Mouse (Mus musculus) granulocyte monocyte progenitor cell, adult 5-6 weeks (primary cell): ENCODE data around the gene Crabp2. TPM values are rescaled to one million over a fixed set of nuclear protein-coding genes. Genes with fewer than 3 reads are reported as not detected.
A peak's percentile ranks its signal among the peaks of the same experiment; 100 is the strongest.

ENCODE experiments used
- ATAC-seq: replicated peaks from 2 replicates; pipeline ENCODE4 v1.8.0; 2016; ENCODE audit warnings: mild to moderate bottlenecking, moderate TSS enrichment, inconsistent platforms; ENCODE audit not compliant: poor library complexity, severe bottlenecking
- total RNA-seq, 2 experiments: library from RNA; stranded (forward) in 1 of 2; stranded (reverse) in 1 of 2; fragments of 200-712, 200-1000 nt in 1 of 2; fragments of >200 nt in 1 of 2; fragmentation: Nextera tagmentation in 1 of 2; gene quantifications; 2 replicates each; pipeline ENCODE4 v1.2.3; 2014 to 2017

Crabp2 gene
- total RNA-seq, 2 experiments from 2014 or later: not detected

DNA sequence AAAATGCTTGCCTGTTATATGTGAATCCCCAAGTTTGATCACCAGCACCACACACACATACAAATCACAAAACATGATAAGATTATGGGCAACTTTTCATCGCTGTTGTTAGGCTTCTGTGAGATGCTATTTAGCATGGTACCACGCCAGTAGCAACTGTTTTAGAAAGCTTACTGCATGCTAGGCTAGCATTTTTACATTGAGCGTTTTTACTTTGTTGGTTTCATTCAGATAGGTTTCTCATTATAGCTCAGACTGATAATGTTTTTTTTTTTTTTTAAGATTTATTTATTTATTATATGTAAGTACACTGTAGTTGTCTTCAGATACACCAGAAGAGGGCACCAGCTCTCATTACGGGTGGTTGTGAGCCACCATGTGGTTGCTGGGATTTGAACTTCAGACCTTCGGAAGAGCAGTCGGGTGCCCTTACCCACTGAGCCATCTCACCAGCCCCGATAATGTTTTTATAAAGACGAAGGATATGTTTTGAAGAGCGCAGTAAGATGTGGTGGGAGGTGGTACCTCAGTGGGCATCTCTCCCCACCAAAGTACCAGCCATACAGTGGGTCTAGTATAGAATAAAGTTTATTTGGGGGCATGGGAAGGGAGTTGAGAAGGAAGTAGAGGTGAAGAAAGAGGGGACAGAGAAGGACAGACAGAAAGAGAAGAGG is 28.1 kb upstream of the Crabp2 start:
- ATAC-seq: no peak

DNA sequence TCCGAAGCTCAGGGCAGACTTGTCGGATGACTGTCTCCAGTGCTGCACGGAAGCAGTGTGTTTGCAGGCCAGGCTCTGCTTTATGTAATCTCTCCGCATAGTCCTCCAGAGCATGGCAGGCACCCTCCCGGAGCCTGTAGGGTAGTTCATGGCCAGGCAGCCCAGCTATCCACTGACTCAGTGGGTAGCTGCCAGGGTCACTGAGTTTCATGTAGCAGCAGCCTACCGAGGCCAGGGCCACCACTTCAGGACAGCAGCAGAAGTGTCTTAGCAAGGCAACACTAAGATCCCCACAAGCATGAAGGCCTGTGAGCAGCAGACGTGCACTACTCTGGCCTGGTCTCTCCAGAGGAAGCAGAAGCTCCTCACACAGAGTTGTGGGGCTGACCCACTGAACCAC is 23.5 kb upstream of the Crabp2 start:
- no peak for ATAC-seq

DNA sequence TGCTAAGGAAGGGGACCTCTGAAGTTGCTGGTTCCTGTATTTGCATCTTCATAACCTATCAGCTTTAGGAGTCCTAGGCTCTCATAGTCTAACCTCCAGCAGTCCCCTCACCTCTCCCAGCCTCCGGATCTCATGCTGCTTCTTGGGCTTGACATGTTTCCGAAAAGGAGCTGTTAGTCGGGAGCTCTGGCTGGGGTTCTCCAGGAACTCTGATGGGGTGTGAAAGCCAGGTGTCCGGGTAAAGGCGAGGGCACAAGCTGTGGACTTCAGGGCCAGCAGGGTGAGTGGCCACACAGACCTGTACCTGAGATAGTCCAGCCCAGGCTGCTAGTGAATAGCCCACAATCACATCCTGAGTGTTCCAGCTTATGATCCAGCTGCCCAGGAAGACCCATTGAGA is 21.0 kb upstream of the Crabp2 start:
- no peak for ATAC-seq

DNA sequence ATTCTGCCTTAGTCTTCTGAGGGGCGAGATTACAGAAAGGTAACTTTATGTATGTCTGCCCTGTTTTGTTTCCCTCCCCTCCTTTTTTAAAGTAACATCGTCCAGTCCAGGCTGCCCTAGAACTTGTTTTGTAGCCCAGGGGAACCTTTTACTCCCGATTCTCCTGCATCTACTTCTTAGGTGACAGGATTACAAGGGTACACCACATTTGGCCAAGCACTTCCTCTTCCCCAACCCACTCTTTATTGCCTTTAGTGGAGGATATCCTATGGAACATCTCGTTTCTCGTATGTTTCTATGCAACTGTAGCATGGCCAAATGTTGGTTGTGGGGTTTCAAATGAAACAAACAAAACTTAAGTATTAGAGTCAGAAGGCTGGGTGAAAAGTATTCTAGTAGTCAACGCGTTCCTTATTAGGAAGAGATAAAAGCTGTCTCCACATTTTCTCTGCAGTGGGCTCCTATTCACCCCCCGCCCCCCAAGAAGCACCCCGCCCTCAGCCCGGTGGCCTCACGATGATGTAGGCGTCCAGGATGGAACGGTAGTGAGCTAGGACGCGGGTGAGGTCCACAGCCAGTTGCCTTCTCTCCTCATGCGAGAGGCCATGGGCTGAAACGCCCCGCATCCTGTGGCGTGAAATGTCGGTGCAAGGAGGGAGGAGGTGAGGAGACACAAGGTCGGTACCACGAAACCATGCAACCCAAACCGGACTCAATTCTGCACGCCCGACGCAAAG is 19.0 kb upstream of the Crabp2 start:
- peak; percentile 42 for ATAC-seq

DNA sequence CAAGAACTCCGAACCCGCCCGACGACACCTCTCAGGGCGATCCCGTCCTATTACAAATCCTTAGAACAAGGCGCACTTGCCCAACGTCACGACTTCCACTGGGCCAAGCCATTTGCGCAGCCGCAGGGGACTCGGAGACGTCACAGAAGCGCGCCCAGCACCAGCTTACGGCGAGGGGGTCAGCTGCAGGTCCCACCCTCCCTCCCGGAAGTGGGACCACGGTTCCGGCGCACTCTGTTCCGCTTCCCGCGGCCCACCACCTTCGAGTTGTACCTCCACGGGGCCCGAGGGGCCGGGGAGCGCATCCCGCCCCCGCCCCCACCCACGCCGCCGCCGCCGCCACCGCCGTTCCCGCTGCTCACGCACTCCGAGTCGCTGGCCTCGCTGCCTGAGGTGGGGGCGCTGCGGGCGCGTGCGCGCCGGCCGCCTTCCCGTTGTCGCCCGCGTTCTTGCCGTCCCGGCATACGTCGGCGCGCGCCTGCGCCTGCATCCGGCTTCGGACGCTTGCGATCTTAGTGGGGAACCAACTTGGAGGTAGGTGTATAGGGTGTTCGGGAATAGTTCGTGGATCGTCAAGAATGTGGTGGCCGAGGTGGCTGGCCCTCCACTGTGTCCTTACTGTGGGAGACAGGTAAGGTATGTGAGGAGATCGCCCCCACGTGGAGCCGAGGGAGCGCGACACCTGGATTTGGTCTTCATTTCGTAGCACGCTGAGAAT is 18.2 kb upstream of the Crabp2 start, which contains the start of the genes Isg20l2 and Rrnad1:
Gene Isg20l2, plus strand, starts transcription at position 237 of the 718 bp plus-strand sequence.
Gene Rrnad1, minus strand, starts transcription at position 640 of the 718 bp plus-strand sequence.
- ATAC-seq: peak; percentile 94

DNA sequence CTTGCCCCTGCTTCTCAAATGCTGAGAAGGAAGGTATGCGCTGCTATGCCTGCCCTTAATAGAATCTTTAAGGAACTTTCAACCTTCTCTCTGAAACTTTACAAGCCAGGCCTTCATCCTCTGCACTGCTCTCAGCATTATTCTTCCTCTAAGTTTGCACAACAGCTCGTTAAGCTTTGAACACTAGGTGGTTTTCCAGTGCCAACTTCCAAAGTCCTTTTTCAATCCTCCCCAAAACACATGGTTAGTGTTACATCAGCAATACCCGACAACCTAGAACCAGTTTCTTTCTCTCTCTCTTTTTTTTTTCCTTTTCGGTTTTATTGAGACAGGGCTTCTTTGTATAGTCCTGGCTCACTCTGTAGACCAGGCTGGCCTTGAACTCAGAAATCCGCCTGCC is 14.4 kb upstream of the Crabp2 start:
- ATAC-seq: no peak

DNA sequence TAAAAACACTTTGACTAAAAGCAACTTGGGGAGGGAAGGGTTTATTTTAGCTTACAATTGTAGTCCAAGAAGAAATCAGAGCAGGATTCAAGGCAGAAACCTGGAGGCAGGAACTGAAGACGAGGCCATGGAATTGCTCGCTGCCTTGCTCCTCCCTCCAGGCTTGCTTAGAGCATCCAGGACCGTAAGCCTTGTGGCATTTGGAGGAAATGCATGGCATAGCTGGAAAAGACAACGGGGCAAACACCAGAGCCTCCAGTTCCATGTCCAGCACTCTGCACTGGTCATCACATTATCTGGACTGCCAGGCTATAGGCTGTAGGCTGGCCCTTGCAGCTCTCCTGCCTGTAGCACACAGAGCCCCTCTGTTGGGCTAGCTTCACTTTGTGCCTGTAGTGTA is 14.0 kb upstream of the Crabp2 start:
- no peak for ATAC-seq

DNA sequence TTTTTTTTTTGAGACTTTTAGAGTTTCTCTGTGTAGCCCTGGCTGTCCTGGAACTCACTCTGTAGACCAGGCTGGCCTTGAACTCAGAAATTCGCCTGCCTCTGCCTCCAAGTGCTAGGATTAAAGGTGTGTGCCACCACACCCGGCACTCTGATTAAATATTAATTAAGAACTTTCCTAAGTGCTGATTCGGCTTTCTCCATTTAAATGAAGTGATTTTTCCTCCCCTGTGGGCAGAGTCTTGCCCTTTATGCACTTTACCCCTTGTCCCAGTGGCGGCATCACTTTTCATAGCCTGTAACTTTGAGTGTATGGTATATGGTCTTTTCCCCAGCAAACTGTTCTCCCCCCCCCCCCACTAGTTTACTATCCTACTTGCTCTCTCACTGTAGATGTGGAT is 13.3 kb upstream of the Crabp2 start:
- no peak for ATAC-seq

DNA sequence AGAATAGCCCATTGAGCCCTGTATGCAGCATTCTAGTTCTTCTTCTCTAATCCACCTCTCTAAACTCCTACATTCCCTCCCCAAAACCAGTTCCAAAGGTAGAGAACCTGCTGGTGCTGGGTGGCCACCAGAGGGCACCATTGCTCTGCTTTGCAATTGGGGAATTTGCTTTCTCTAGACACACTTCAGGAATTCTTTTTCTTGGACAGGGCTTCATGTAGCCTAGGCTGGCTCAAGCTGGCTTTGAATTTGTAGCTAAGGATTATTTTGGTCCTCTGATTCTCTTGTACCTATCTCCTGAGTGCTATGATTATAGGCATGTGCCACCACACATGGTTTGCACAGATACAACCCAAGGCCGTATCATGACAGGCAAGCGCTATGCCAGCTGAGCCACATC is 12.7 kb upstream of the Crabp2 start:
- peak; percentile 81 for ATAC-seq

DNA sequence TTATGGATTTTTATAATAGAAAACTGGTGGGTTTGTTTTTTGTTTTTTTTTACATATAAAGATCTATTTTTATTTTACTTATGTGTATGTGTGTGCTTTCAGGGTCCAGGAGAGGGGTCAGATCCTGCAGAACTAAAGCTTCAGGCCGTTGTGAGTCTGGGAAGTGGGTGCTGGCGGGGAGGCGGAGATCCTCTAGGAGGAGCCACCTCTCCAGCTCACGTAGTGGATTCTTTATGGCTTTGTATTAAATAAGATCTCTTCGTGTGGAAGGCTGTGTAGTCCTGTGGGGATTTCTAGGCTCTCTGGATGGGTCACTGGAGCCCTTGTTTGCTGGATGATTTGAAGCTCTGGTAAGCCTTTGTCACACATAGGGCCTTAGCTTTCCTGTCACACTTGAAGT is 7.9 kb upstream of the Crabp2 start:
- no peak for ATAC-seq

DNA sequence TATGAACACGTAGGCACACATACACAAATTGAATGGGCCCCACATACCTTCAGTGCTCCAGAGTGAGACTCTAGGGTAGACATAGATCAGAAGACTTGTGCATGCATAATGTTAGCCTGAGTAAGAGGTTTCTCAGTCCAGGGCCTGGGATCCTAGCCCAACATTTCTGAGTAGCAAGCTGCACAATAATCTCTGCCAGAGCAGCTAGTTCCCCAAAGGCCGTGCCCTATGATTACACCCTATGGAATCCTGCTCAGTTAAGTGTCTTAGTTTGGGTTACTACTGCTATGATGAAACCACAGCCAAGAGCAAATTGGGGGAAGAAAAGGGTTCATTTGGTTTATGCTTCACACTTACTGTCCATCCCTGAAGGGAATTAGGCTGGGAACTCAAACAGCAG is 6.0 kb upstream of the Crabp2 start:
- no peak for ATAC-seq

DNA sequence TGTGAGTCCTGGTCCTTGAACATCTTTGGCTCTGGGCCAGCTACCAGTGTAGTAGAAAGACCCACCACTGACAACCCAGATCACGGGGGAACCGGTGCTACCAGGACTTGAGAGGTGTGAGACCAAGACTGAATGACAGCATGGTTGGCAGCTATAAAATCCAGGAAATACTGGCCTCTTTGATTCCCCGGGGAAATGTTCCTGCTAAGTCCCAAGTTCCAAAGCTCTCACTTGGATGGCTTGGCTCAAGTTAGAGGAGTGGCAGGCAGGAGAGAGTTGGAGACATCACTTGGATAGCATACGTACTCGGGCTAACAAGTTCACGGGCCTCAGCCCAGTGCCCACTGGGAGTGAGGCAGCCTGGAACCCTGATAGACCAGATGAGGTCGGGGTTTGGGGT is 4.9 kb upstream of the Crabp2 start:
- ATAC-seq: no peak

DNA sequence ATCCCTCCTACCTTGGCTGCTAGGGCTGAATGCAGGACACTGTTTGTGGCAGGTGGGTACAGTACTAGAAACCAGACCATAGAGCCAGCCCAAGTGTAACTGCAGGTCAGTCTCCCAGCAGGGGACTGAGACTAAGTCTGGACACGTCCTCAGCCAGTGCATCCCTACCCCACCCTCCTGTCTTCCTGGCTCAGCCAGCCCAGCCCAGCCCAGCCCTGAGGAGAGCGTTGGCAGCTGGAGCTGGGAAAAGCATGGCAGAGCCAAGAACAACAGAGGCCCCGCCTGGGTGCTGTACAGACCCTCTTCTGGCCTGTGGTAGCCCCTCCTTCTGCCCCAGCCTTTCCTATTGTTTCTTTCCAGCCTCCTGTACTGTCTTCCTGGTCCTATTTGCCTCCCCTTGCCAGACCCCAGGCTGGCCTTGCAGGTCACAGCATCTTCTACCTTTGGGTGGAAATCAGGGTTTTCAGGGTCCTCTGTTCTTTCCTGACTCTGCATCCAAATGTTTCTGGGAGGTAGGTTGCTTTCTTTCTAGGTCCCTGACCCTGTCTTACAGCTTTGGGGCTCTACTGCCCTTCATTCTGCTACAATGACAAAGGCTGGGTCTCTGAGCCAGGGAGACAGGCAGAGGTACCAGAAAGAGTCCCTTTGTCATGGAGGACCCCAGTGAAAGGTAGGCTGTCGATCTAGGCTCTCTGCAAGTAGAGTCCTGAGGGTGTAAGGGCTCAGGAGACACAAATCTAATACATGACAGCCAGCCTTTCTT is 3.4 kb upstream of the Crabp2 start:
- ATAC-seq: no peak

DNA sequence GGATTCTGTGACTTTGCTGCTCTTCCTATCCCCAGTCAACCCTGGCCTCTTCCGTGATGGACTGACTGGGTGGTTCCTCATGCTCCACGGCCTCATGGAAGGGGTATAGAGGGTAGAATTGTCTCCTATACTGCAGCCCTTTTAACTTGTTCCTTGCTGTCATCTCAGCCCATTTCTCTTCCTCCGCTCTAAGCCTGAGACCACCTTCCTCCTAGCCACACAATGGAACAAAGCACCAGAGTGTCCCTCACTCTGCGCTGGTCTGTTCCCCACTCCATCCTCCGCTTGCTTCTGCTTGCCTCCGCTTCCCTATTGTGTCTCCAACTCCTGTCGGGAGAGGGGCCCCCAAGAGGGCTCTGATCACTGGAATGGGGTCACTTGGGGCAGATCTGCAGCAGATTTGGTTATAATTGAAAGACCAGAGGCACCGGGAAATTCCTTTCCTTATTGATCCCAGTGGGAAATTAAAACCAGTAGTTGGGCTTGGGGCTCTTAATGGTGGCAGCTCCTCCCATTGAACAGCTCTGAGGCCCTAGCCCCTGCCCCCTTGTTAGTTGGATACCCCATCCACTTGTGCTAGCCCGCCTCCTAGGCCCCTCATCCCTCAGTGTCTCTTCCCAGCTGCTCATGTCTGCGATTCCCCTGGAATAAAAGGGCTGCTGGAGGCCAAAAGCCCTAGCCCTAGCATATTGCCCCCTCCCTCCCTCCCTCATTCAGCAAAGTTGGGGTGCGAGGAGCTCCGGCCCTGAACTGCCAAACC is 2.5 kb upstream of the Crabp2 start:
- no peak for ATAC-seq

DNA sequence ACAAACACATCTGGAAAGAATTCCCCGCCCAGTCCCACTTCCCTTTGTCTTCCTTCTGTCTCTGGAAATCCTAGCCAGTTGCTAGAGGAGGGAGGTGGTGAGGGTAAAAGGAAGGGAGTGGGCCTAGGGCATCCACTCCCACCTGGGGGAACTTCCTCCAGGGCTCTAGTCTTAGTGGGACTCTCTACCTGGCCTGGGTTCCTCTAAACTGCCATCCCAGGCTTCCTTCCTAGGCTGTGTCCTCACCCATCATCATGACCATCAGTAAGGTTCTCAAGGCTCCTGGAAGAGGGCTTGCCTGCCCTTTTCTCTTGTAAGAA is 2.0 kb upstream of the Crabp2 start:
- ATAC-seq: no peak

DNA sequence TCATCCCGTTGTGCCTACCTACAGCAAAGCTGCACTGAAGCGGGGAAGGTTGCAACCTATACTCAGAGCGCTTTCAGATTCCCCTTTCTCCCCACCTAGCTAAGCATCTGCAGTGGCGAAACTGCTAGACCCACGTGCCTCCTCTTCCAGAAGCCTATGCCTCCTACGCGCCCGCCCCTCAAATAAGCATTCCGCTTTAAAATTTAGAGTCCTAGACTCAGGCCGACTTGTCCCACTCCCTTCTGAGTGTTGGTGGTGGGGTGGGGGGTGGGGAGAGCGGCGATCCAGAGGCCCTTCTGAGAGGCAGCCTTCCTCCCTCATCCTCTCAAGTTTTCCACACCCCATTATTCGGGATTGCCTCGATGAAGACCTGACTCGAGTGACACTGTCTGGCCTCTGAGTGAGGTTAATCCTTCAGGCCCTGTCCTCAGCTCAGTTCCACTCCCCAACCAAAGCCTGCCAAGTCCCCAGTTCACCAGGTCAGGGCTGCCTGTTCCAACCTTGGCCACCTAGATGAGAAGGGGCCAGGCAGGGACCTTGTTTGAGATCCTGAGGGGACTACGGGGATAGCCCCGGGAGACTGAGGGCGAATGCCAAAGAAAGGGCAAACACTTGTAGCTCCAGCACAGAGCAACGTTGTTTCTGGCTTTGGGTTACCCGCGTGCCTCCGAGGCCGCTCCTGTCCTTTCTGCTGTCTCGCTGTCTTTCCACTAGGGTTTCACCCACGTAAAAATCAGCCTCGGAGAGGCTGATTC is 1.2 kb upstream of the Crabp2 start:
- ATAC-seq: 0 out of 2 replicates have a peak, but pooled peaks have one; percentile 30

DNA sequence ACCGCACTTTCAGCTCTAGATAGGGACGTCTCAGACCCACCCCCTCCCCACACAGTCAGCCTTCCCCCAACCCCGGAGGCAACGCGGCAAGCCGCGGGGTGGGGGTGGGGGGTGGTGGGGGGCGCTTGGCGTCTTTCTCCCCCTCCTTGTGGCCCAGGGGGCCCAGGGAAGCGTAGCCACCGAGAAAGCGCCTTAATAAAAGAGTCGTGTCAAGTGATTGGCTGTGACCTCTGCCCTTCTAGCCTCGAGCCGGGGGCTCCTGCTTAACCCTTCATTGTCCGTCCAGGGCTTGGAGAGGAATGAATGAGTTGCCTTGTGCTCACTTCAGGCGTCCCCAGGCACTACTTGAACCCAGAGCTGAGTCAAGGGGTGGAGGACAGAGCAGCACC is 661 bp upstream of the Crabp2 start:
- no peak for ATAC-seq

DNA sequence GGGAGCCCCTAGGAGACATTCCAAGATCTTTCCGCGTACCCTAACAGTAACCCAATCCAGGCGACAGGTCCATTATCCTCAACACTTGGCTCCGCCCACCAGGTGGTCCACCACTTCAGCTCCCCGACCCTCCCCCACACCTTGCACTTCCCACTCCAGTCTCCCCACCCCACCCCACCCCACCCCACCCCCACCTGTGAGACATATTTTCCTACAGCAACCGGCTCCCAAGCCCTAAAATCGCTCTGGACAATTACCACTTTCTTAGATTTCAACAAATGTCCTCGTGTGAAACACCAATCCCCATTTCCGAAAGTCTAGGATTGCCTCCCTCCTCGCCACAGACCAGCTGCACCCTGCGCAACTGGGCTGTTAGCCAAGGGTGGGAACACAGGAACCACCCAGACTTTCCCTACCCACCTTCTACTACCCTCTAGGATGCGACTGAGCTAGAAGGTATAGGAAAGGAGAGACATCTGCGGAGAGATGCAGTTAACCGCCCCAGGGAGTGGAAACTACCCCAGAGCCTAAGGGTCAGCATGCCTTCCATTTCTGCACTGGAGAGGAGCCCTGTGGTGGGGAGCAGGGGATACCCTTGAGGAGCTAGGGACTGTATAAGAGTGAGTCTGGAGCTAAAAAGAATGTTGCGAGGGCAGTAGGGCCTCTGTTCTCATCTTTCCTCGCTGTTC is 944 bp downstream of the Crabp2 start:
- ATAC-seq: no peak
